Mouse (Mus musculus): Measurements from ENCODE around the gene Pctp. TPM values are rescaled to one million over a fixed set of nuclear protein-coding genes. Genes with fewer than 3 reads are reported as not detected.

The Pctp gene
- total RNA-seq (2014; rRNA removed) (0.52 and 0.62 TPM in 2 replicates), polyA plus RNA-seq (2015; fragmentation: Nextera tagmentation; extraction: Ambion mirVana) (0.60 and 0.99 TPM in 2 replicates)

DNA sequence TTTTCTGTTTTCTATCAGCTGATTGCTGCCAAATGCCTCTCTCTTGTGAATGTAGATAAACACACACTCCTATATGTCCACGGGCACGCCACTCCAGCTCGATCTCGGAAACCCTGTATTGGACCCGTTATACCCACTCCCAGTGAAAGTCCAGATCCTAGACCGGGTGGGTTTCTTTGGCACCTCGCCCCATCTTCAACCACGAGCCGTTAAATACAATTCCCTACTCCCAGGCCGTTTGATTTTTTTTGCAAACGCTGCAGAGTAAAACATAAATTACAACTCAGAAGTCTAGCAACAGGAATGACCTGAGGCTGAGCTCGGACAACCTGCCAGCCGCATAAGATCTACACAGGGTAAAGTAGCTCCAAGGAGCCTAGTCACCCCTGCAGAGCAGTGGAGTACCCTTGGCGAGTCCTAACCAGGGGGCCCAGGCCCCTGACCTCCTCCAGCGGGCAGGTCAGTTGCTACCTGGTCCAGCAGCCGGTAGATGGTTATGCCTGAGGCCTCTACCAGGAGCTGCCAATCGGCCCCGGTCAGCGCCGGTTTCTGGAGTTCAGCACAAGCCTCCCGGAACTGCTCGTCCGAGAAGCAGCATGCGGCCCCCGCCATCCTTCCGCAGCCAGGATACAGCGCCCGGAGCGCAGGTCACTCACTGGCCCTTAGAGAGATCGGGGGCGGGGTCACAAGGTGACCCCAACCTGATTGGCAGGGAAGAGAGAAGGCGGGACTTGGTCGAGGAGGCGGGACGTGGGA lies at the start of gene Pctp:
Gene Pctp (minus strand): TSS at position 664 of the 756 bp plus-strand sequence.
- H3K4me2 ChIP-seq (ENCODE audit: low read depth) = peak within 1 kb of the TSS; percentile 66
- H3K9ac ChIP-seq = peak within 1 kb of the TSS; percentile 32
- peaks cover 4% of the 10 kb centered on the region; the same call in 1 of the 2 replicates for H3K4me1 ChIP-seq (ENCODE audit: insufficient read depth)
- no peak within 1 kb of the TSS for H3K27ac ChIP-seq (ENCODE audit: low read depth, low read length)
- TF ChIP-seq CTCF (IDR thresholded peaks at IDR 0.05; ENCODE audit: low read depth) = no peak
- H3K9me3 ChIP-seq (ENCODE audit: low read length) = no peaks in the 10 kb centered on the region
- H3K4me3 ChIP-seq (ENCODE audit: low read depth, low read length) = peak within 1 kb of the TSS; percentile 32
- ATAC-seq = peak; percentile 60; the same call in 1 of the 2 replicates
- H3K36me3 ChIP-seq (ENCODE audit: insufficient read depth) = no peaks in the 10 kb centered on the region
- no peaks in the 10 kb centered on the region for H3K27me3 ChIP-seq (ENCODE audit: insufficient read depth, low read length)
- 12% methylated on average over 35 of the region's 35 CpGs for WGBS
- peak; percentile 31 for DNase-seq

DNA sequence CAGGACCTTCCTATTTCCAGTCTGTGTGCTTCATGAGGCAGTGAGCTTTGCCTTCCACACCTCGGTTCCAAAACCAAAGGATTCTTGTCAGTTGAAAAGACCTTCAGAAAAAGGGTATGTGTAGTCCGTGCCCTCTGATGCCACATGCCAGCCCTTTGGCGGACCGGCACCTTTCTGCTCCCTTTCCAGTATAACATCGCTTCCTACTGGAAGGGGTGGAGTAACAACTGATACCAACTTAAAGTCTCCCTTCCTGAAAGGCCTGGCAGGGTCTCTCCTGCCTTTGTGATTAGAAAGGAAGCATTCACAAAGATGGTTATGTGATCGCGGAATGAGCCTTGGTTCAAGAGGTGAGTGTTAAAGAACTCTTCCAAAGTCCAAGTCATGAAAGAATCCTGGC lies 47.3 kb upstream of the Pctp start:
- DNase-seq (no peak), ATAC-seq (no peak)
- Histone ChIP-seq H3K4me3 (ENCODE audit: low read depth, low read length) (no peak overlapping the region), H3K27ac (ENCODE audit: low read depth, low read length) (no peak overlapping the region), H3K27me3 (ENCODE audit: insufficient read depth, low read length) (no peaks in the 10 kb centered on the region), H3K9ac (no peak overlapping the region), H3K4me1 (ENCODE audit: insufficient read depth) (no peaks in the 10 kb centered on the region), H3K4me2 (ENCODE audit: low read depth) (no peak overlapping the region), H3K9me3 (ENCODE audit: low read length) (no peaks in the 10 kb centered on the region), H3K36me3 (ENCODE audit: insufficient read depth) (no peaks in the 10 kb centered on the region)
- WGBS = 87% methylated on average over 7 of the region's 7 CpGs
- TF ChIP-seq CTCF (IDR thresholded peaks at IDR 0.05; ENCODE audit: low read depth) = no peak

DNA sequence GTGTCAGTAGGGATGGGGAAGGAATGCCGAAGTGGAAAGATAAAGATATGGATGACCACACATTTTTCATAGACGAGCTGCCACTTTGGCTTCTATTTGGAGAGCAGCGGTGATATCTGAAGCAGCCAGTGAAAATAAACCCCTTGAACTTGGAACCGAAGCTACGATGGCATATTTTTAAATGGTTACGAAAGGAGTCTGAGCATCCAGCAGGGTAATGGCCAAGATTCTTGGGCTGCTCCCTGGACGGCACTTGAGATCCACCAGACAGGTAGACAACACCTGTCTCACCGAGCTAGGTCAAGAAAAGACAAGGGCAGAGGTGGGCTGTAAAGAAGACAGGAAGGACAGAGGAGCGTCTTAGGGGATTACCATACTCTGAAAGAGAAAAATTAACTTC lies 44.6 kb upstream of the Pctp start:
- Histone ChIP-seq H3K27me3 (ENCODE audit: insufficient read depth, low read length) (no peaks in the 10 kb centered on the region), H3K9me3 (ENCODE audit: low read length) (no peaks in the 10 kb centered on the region), H3K4me2 (ENCODE audit: low read depth) (no peak overlapping the region), H3K27ac (ENCODE audit: low read depth, low read length) (no peak overlapping the region), H3K9ac (no peak overlapping the region), H3K4me3 (ENCODE audit: low read depth, low read length) (no peak overlapping the region), H3K36me3 (ENCODE audit: insufficient read depth) (no peaks in the 10 kb centered on the region), H3K4me1 (ENCODE audit: insufficient read depth) (no peaks in the 10 kb centered on the region)
- 94% methylated on average over 9 of the region's 9 CpGs for WGBS
- DNase-seq (no peak), ATAC-seq (no peak)
- no peak for TF ChIP-seq CTCF (IDR thresholded peaks at IDR 0.05; ENCODE audit: low read depth)

DNA sequence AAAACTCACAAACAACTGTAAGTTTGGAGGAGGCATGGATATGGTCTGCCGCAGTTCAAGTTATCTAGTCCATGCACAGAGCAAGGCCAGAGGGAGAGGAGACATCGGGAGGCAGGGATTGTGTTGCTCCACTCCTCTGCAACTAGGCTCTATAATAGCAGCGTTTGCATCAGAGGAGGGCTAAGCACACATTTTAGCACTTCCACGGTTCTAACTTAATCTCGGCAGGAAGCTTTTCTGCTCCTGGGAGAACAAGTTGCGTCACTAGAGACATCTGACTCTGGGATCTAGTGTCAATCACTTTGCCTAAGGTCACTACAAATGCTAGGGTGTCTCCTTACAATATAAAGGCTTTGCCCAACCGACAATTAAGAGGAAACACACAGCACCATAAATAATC lies 43.5 kb upstream of the Pctp start:
- ATAC-seq = no peak
- no peak for TF ChIP-seq CTCF (IDR thresholded peaks at IDR 0.05; ENCODE audit: low read depth)

DNA sequence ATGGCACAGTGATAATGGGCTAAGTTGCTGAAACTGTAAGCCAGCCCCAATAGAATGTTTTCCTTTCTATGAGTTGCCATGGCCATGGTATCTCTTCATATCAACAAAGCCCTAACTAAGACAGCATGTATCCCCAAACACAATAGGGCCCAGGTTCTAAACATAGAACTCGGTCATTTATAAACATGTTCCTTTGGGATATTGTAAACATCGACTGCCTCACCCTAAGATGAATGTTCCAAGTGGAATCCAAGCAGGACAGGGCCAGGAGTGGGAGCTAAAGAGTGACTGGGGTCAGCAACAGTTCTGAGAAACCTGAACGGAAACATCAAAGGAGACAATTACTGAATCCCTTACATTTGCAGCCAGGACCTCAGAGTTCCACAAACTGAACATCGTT lies 41.8 kb upstream of the Pctp start:
- 89% methylated on average over 4 of the region's 4 CpGs for WGBS
- H3K27ac ChIP-seq (ENCODE audit: low read depth, low read length) = no peak overlapping the region
- no peaks in the 10 kb centered on the region for H3K36me3 ChIP-seq (ENCODE audit: insufficient read depth)
- no peak for TF ChIP-seq CTCF (IDR thresholded peaks at IDR 0.05; ENCODE audit: low read depth)
- H3K4me1 ChIP-seq (ENCODE audit: insufficient read depth) = no peaks in the 10 kb centered on the region
- H3K27me3 ChIP-seq (ENCODE audit: insufficient read depth, low read length) = no peaks in the 10 kb centered on the region
- no peak overlapping the region for H3K9ac ChIP-seq
- DNase-seq (no peak), ATAC-seq (no peak)
- H3K9me3 ChIP-seq (ENCODE audit: low read length) = no peaks in the 10 kb centered on the region
- H3K4me2 ChIP-seq (ENCODE audit: low read depth) = no peak overlapping the region
- H3K4me3 ChIP-seq (ENCODE audit: low read depth, low read length) = no peak overlapping the region

More for the DNA sequence above, 43.5 kb upstream of the Pctp start:
- H3K4me3 ChIP-seq (ENCODE audit: low read depth, low read length) = no peak overlapping the region
- H3K9me3 ChIP-seq (ENCODE audit: low read length) = no peaks in the 10 kb centered on the region
- no peak for DNase-seq
- no peaks in the 10 kb centered on the region for H3K4me1 ChIP-seq (ENCODE audit: insufficient read depth)
- 48% methylated on average over 7 of the region's 7 CpGs for WGBS
- H3K4me2 ChIP-seq (ENCODE audit: low read depth) = no peak overlapping the region
- no peaks in the 10 kb centered on the region for H3K27me3 ChIP-seq (ENCODE audit: insufficient read depth, low read length)
- no peaks in the 10 kb centered on the region for H3K36me3 ChIP-seq (ENCODE audit: insufficient read depth)
- H3K27ac ChIP-seq (ENCODE audit: low read depth, low read length) = no peak overlapping the region
- no peak overlapping the region for H3K9ac ChIP-seq

DNA sequence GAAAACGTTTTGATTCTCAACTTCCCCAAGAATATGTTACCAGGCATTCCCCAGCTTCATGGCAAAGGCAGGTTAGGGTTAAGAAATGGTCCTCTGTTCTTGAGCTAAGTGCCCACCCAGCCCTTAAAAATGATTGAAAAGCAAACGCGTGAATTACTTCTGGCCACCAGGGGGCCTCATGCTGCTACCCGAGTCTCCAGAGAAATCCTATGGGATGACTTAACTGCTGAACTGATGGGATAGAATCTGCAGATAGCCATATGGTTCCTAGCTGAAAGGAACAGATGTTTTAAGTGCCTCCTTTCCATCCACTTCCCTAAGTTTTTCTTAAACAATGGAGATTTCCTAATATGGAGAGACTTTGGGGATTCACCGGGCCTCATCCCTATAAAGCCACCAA lies 35.3 kb upstream of the Pctp start:
- Histone ChIP-seq H3K4me2 (ENCODE audit: low read depth) (no peak overlapping the region), H3K4me3 (ENCODE audit: low read depth, low read length) (no peak overlapping the region), H3K36me3 (ENCODE audit: insufficient read depth) (no peaks in the 10 kb centered on the region), H3K9me3 (ENCODE audit: low read length) (no peaks in the 10 kb centered on the region), H3K4me1 (ENCODE audit: insufficient read depth) (no peaks in the 10 kb centered on the region), H3K27me3 (ENCODE audit: insufficient read depth, low read length) (no peaks in the 10 kb centered on the region), H3K27ac (ENCODE audit: low read depth, low read length) (no peak overlapping the region), H3K9ac (no peak overlapping the region)
- TF ChIP-seq CTCF (IDR thresholded peaks at IDR 0.05; ENCODE audit: low read depth) = peak; percentile 57
- ATAC-seq = no peak
- peak; percentile 37 for DNase-seq
- WGBS = 23% methylated on average over 5 of the region's 5 CpGs

DNA sequence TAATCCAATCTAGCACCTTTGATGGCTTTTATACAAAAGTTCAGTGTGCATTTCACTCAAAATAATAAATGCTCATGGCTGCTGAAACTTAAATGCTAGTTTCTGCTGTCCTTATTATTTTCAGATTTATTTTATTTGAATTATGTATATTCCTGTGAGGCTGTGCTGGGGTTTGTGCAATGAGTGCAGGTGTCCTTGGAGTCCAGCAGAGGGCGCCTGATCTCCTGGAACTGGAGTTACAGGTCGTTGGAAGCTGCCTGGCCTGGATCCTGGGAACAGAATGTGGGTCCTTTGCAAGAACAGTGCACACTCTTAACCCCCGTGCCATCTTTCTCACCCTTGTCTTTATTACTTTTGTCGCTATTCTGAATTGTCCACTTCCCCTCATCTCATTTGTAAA lies 33.7 kb upstream of the Pctp start:
- Histone ChIP-seq H3K9me3 (ENCODE audit: low read length) (no peaks in the 10 kb centered on the region), H3K27me3 (ENCODE audit: insufficient read depth, low read length) (no peaks in the 10 kb centered on the region), H3K4me2 (ENCODE audit: low read depth) (no peak overlapping the region), H3K4me1 (ENCODE audit: insufficient read depth) (no peaks in the 10 kb centered on the region), H3K36me3 (ENCODE audit: insufficient read depth) (no peaks in the 10 kb centered on the region), H3K27ac (ENCODE audit: low read depth, low read length) (no peak overlapping the region), H3K4me3 (ENCODE audit: low read depth, low read length) (no peak overlapping the region), H3K9ac (no peak overlapping the region)
- DNase-seq (no peak), ATAC-seq (no peak)
- WGBS = 90% methylated on average over 4 of the region's 4 CpGs
- TF ChIP-seq CTCF (IDR thresholded peaks at IDR 0.05; ENCODE audit: low read depth) = peak; percentile 16; the same call in 1 of the 2 replicates
